Mouse (Mus musculus) ES-E14 (cell line): ENCODE results near the gene Dlg2. TPM values are rescaled to one million over a fixed set of nuclear protein-coding genes. Genes with fewer than 3 reads are reported as not detected.

Source experiments
- DNase-seq: peaks from one replicate; pipeline ENCODE4 v3.0.0-alpha.2; 2013; ENCODE audit warnings: low read depth, low spot score
- H3K27ac ChIP-seq: 2 replicates; pipeline ENCODE4 v1.5.1; 2012; ENCODE audit warnings: low read depth, mild to moderate bottlenecking, low read length, moderate library complexity, mixed read lengths; ENCODE audit not compliant: poor library complexity, insufficient read depth, severe bottlenecking
- H3K36me3 ChIP-seq: 2 replicates; pipeline ENCODE4 v1.6.1; 2012; ENCODE audit warnings: mild to moderate bottlenecking, low read length, moderate library complexity, mixed read lengths; ENCODE audit not compliant: control insufficient read depth, poor library complexity, insufficient read depth, severe bottlenecking
- H3K4me1 ChIP-seq, 2 experiments: fragments of 150-350 bp in 1 of 2; sonication (generic) in 1 of 2; 2 replicates each; pipeline ENCODE4 v1.6.1; 2012; ENCODE audit warnings: low read length in 2 of 2, mild to moderate bottlenecking in 1 of 2, mixed read lengths in 1 of 2; ENCODE audit not compliant: control insufficient read depth in 2 of 2, insufficient read depth in 2 of 2, poor library complexity in 1 of 2
- H3K4me3 ChIP-seq, 2 experiments: fragments of 150-350 bp in 1 of 2; sonication (generic) in 1 of 2; 2 replicates each; pipeline ENCODE4 v1.5.1; 2012; ENCODE audit warnings: low read length in 2 of 2, low read depth in 1 of 2, mild to moderate bottlenecking in 1 of 2, mixed read lengths in 1 of 2; ENCODE audit not compliant: insufficient read depth in 1 of 2, poor library complexity in 1 of 2, severe bottlenecking in 1 of 2
- H3K9ac ChIP-seq: 2 replicates; pipeline ENCODE4 v1.6.1; 2012; ENCODE audit warnings: low read depth, mild to moderate bottlenecking, low read length, mixed read lengths; ENCODE audit not compliant: poor library complexity, insufficient read depth, severe bottlenecking
- H3K9me3 ChIP-seq: fragments of 150-350 bp; sonication (generic); 2 replicates; pipeline ENCODE4 v1.6.1; 2012; ENCODE audit warnings: low read depth, mild to moderate bottlenecking, low read length; ENCODE audit not compliant: control insufficient read depth, insufficient read depth
- CHD2 ChIP-seq: IDR thresholded peaks from 2 replicates; pipeline ENCODE4 v1.6.1; 2014; ENCODE audit warnings: mild to moderate bottlenecking, low read depth, low read length, inconsistent platforms
- HCFC1 ChIP-seq: IDR thresholded peaks from 2 replicates; pipeline ENCODE4 v1.6.1; 2012; ENCODE audit warnings: low read length, inconsistent platforms, borderline replicate concordance; ENCODE audit not compliant: insufficient read depth
- MAFK ChIP-seq: IDR thresholded peaks from 2 replicates; pipeline ENCODE4 v1.6.1; 2014; ENCODE audit warnings: mild to moderate bottlenecking, low read depth, low read length, inconsistent platforms; ENCODE audit not compliant: insufficient read depth
- ZC3H11A ChIP-seq: IDR thresholded peaks from 2 replicates; pipeline ENCODE4 v1.6.1; 2012; ENCODE audit warnings: low read depth, mild to moderate bottlenecking, inconsistent platforms, low read length, borderline replicate concordance
- ZNF384 ChIP-seq: IDR thresholded peaks from 2 replicates; pipeline ENCODE4 v1.6.1; 2012; ENCODE audit warnings: low read depth, low read length, inconsistent platforms
- in situ Hi-C, 2 experiments: fragments of 600-800 bp; cut with MboI; formaldehyde crosslinking; loops; one replicate each; pipeline ENCODE4 v1.15.1; 2025; ENCODE audit warnings: low sequenced_read_pairs in 2 of 2, inconsistent platforms in 1 of 2; ENCODE audit not compliant: unreplicated experiment in 2 of 2
- total RNA-seq: library from RNA; depleted of rRNA; stranded (reverse); fragments of 300-350 nt; gene quantifications from 2 replicates; pipeline ENCODE4 v1.2.3, GENCODE M21; 2012

Gene Dlg2
- total RNA-seq, 1 experiment = 0.13 TPM

DNA sequence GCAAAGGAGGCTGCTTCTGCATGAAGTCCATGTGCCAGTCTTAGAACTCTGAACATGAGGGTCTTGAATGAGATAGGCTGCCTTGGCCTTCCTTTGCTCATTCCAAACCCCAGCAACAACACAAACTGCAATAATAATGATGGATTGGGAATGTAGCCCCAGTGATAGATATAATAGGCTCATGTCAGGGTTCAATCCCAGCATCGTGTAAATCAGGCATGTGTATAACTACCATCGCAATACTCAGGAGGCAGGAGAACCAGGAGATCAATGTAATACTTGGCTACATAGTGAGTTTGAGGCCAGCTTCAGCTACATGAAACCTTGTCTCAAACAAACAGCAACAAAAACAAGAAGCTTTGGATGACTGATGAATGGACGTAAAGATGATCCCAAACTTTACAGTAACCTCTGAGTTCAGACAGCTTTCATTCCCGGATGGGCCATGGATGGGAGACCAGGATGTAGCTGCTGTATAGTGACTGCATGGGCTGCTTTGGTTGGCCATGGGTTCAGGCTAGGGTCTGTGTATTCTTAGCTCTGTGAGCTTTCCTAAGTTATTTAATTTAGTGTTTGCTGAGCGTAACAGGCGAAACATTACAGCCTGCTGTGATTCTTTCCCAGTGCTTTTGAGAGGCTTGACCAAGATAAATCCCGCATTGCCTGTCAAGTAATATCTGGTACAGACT, 1708.0 kb downstream of the Dlg2 start:
- in situ Hi-C loops = no loop called here
- Histone ChIP-seq H3K4me3 (no peak overlapping the region), H3K9me3 (no peaks in the 10 kb centered on the region), H3K4me1 (peaks cover 0 to 2% of the 10 kb centered on the region in 2 experiments; a peak in 1 of 4 replicates), H3K27ac (no peak overlapping the region), H3K36me3 (no peaks in the 10 kb centered on the region), H3K9ac (no peak overlapping the region)
- no peak for TF ChIP-seq CHD2
- no peak for DNase-seq

DNA sequence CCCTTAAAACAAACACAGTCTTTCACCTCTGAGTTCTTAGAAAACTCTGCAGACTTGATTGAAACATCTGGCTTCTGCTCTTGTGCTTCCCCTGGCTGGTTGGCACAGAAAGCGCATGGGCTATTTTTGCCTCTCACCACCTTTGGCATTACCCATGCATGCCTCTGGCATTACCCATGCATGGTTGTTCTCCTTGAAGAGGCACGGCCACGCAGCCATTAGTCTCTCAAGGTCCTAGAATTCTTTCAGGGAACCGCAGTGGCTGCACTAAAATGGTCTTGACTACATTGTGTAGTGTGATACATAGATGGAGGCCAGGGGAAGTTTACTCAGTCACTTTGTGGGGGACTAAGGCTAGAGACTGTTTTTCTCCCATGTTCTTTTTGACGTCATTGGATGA, 1709.9 kb downstream of the Dlg2 start:
- H3K9me3 ChIP-seq = no peaks in the 10 kb centered on the region
- H3K9ac ChIP-seq = no peak overlapping the region
- TF ChIP-seq MAFK = no peak
- TF ChIP-seq ZNF384 = no peak
- no peak for TF ChIP-seq HCFC1
- no peak for TF ChIP-seq CHD2
- no peak for TF ChIP-seq ZC3H11A
- H3K4me3 ChIP-seq = no peak overlapping the region
- H3K4me1 ChIP-seq = no peaks in the 10 kb centered on the region
- H3K27ac ChIP-seq = no peak overlapping the region
- DNase-seq = no peak
- no peaks in the 10 kb centered on the region for H3K36me3 ChIP-seq
- in situ Hi-C loops = no loop called here

DNA sequence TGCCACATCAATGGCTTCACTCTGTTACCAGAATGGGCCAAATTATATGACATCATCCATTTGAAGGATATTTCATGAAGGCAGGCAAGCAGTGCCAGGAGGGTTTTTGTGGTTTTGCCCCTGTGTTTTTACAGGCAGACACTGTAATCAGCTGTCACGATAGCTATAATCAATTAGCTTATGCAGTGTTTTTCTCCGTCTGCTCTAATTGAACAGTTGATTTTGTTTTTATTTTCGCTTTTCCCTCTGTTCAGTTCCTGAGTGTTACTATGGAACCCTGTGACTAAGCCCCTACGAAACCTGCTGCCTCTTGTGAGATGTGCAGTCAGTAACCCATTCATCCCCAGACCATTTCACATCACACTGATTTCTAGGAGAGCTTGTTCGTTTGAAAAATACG, 1712.7 kb downstream of the Dlg2 start:
- no peak for TF ChIP-seq MAFK
- no peak for TF ChIP-seq ZNF384
- no peak for TF ChIP-seq HCFC1
- TF ChIP-seq CHD2 = no peak
- no peak for TF ChIP-seq ZC3H11A
- no peaks in the 10 kb centered on the region for H3K36me3 ChIP-seq
- in situ Hi-C loops = no loop called here
- no peaks in the 10 kb centered on the region for H3K4me1 ChIP-seq
- H3K9ac ChIP-seq = no peak overlapping the region
- no peak overlapping the region for H3K4me3 ChIP-seq
- H3K9me3 ChIP-seq = no peaks in the 10 kb centered on the region
- no peak overlapping the region for H3K27ac ChIP-seq
- no peak for DNase-seq

DNA sequence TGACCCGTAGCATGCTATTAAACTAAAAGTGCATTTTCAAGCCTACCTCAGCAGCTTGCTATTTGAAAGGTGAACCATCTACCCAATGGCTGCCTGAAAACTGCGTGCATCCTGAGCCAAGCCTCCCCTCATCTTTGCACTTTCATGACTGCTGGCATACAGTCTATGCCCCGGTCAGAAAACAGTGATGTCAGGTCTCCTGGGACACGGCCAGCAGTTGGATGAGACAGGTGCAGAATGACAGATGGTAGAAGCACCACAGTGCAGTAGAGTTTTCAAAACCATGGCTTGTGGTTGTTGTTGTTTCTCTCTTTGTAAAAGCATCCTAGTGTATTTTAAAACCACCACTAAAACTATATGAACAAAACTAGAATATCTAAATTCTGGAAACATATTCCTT, 1719.5 kb downstream of the Dlg2 start:
- Histone ChIP-seq H3K36me3 (no peaks in the 10 kb centered on the region), H3K4me3 (no peak overlapping the region), H3K9me3 (no peaks in the 10 kb centered on the region), H3K9ac (no peak overlapping the region), H3K27ac (no peak overlapping the region), H3K4me1 (no peaks in the 10 kb centered on the region)
- in situ Hi-C loops = no loop called here
- TF ChIP-seq CHD2 = no peak
- no peak for TF ChIP-seq ZC3H11A
- no peak for TF ChIP-seq ZNF384
- no peak for TF ChIP-seq HCFC1
- TF ChIP-seq MAFK = no peak
- DNase-seq = no peak

DNA sequence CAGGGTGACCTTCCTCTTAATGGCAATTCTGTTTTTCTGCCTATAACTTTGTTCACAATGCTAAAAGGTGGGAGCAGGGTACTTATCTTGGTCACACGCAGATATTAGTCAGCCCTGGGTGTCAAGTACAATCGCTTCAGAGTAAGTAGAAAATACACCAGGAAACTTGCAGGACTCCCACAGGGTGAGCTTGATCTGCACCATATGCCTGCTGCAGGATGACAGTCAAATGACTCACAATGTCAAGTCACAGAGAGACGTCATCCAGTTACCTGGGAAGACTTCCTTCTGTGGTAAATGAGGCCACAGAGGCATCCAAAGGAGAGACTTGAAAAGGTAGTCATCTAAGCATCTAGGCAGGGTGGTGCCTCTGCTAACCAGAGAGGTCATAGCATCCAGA, 1721.1 kb downstream of the Dlg2 start:
- no peak overlapping the region for H3K27ac ChIP-seq
- H3K4me3 ChIP-seq = no peak overlapping the region
- DNase-seq = no peak
- H3K4me1 ChIP-seq = no peaks in the 10 kb centered on the region
- in situ Hi-C loops = no loop called here
- no peaks in the 10 kb centered on the region for H3K9me3 ChIP-seq
- TF ChIP-seq CHD2 = no peak
- no peak for TF ChIP-seq MAFK
- no peak for TF ChIP-seq ZNF384
- no peak for TF ChIP-seq HCFC1
- TF ChIP-seq ZC3H11A = no peak
- H3K9ac ChIP-seq = no peak overlapping the region
- no peaks in the 10 kb centered on the region for H3K36me3 ChIP-seq
